Mouse (Mus musculus): ENCODE data around the gene Scai.
A peak's percentile ranks its signal among the peaks of the same experiment; 100 is the strongest.
"Not testable (repeated sequence)": the region's sequence is repeated elsewhere in the genome, so short reads cannot be mapped to it uniquely, and the experiment has no call there.

Scai gene

DNA sequence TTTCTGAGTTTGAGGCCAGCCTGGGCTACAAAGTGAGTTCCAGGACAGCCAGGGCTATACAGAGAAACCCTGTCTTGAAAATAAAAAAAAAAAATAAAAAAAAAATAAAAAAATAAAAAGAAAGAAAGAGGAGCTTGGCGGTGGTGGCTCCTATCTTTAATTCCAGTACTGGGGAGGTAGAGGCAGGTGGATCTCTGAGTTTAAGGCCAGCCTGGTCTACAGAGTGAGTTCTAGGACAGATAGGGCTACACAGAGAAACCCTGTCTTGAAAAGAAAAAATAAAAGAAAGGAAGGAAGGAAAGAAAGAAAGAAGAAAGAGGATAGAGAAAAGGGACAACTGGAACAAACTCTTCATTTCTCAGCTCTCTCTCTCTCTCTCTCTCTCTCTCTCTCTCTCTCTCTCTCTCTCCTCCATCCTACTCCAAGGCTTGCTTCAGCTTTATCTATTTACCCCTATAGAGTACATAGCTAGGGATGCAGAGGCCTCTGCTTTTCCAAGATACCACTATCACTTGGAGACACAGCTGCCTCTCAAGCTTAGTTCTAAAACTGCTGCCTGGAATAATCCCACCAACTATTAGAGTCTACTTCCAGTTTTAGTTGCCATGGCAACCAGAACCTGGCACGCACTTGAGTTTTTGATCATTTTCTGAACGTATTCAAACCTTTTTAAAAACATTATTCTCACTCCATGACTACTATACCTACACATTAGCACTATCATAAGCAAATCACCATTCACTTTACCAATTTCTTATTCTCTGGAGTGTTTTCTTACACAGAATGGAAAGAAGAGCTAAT is 60.8 kb downstream of the Scai start:
- DNase-seq: no peak

DNA sequence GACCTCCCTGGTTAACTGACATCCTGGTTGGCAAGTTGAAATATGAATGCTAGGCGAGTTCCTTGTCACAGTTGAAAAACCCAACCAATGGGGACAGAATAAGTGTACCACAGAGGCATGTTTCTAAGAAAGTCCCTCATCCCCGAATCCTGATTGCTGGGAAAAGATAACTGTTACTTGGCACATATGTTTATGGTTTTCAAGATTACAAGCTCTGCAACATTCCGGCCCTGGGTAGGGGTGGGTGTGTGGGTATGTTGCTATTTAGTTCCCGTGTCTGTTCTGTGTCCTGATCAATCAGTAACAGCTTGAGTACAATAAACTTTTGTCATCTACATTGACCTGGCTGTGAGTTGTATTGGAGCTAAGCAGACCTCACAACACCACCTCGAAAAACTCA is 66.4 kb downstream of the Scai start:
- no peak for DNase-seq

DNA sequence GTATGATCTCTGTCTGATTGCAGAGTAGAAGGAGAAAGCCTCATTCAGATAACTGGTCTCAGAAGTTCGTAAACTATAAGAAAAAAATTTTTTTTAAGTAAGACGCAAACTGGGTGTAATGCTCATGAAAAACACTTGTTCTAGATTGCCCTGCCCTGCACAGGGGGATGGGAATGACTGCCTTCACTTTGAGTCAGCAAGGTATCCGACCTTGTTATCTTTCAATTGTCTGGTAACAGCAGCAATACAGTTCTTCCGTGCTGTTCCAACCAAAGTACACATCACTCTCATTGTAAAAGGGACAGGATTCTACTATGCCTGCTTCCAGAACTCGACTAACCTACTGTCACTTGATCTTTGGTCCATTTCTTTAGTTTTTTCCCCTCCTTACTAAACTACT is 69.4 kb downstream of the Scai start:
- no peak for DNase-seq

DNA sequence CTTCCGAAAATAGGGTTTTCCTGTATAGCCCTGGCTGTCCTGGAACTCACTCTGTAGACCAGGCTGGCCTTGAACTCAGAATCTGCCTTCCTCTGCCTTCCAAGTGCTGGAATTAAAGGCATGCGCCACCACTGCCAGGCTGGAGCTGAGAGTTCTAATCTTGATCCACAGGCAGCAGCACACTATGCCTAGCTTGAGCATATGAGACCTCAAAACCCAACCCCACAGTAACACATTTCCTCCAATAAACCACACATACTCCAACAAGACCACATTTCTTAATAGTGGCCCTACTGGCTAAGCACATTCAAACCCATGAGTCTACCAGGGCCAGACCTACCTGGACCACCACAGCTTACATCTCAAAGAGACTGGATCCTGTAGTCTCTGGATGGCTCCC is 74.0 kb downstream of the Scai start:
- no peak for DNase-seq

DNA sequence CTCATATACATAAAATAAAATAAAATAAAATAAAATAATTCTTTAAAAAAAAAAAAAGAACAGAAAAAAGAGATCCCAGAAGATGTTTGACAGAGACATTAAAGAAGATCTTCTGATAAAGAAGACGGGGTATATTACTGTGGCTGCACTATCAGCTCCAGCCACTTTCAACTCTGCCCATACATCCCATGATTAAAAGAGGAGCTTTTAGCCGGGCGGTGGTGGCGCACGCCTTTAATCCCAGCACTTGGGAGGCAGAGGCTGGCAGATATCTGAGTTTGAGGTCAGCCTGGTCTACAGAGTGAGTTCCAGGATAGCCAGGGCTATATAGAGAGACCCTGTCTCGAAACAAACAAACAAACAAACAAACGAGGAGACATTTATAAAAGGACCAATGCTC is 76.4 kb downstream of the Scai start:
- no peak for DNase-seq

DNA sequence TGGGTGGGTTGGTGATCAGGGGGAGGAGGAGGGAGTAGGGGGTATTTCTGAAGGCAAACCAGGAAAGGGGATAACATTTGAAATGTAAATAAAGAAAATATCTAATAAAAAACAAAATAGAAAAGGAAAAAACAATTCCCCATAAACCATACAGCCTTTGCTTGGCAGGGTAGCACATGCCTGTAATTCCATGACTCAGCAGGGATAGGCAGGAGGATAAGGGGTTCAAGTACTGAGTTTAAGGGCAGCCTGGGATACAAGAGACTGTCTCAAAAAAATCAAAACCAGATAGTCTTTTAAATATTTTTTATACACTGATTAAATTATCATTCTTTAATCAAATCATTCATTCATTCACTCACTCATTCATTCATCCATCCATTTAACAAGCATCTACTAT is 80.0 kb downstream of the Scai start:
- DNase-seq: no peak

DNA sequence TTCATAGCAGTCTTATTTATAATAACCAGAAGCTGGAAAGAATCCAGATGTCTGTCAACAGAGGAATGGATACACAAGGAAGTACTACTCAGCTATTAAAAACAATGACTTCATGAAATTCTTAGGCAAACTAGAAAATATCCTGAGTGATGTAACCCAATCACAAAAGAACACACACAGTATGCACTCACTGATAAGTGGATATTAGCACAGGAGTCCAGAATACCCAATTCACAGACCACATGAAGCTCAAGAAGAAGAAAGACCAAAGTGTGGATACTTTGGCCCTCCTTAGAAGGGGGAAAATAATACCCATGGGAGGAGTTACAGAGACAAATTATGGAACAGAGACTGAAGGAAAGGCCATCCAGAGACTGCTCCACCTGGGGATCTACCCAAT is 80.8 kb downstream of the Scai start:
- DNase-seq: not testable (repeated sequence)

DNA sequence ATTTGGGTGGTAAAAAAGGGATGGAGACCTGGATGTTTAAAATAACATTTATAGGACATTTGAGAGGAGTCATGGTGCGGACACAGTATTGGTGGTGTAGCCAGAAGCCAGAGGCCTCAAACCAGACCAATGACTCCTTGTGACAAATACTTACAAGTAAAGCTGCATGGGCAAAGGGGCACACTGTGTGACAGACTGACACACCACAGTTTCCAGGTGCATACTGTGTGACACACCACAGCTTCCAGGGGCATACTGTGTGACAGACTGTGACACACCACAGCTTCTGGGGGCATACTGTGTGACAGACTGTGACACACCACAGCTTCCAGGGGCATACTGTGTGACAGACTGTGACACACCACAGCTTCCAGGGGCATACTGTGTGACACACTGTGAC is 90.6 kb downstream of the Scai start:
- DNase-seq: not testable (repeated sequence)

DNA sequence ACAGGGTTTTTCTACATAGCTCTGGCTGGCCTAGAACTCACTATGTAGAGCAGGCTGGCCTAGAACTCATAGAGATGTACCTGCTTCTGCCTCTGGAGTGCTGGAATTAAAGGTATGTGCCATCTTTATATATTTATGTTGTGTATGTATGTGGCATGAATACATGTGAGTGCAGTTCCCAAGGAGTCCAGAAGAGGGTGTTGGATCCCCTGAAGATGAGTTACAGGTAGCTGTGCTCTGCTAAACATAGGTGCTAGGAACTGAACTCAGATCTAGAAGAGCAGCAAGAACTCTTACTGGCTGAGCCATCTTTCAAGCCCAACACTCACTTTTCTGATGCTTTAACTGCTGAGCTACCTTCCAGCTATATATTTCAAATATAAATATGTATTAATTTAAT is 92.5 kb downstream of the Scai start:
- DNase-seq: peak in 1 of 2 experiments; percentile 3

DNA sequence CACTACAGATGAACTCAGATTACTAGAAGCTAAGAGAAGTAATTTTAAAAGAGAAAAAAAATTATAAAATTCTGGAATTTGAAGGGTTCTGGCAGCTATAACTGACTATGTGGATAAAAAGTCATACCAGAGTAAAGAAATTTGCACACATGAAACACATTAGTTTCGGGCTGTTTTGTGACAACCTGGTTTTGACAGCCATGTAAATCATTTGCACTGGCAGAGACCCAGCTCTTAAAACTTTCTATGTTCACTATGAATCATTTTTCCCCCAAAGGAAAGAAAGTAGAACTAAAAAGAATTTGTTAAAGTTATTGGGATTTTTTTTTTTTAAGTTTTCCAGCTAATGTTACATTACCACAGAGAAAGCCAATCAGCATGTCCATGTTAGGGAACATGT is 98.6 kb downstream of the Scai start:
- DNase-seq: peak; percentile 31 to 45

DNA sequence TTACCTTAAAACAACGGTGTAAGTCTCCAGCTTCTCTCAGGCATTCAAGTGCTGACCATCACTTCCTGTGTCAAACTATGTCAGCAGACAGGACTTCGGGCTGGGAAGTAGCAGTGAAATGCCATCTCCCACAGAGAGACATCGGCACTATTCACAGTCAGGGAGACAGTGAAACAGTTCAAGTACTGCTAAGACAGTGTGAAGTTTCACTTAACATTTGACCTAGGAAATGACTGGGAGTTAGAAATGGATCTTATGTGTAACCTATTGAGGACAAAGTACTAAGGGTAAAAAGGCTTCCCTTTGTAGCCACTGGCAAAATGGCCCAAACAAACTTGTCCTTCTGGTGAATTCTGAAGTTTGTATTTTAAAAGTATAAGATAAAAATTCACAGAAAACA is 107.8 kb downstream of the Scai start:
- DNase-seq: no peak

DNA sequence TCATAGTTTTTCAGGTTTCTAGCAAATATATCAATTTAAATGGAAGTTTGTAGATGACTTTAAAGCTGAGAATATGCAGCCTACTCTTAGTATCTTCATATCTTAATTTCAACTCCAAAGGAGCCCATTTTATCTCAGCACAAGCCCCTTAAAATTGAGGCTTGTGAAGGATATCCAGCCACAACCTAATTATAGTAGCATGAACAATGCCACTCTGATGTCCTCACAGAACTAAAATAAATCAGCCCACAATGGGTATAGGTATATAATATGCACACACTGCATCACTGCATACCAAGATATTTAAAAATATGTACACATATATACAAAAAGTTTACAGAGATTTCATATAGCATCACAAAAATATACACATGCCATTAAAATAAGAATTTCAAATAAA is 119.9 kb downstream of the Scai start:
- DNase-seq: no peak

DNA sequence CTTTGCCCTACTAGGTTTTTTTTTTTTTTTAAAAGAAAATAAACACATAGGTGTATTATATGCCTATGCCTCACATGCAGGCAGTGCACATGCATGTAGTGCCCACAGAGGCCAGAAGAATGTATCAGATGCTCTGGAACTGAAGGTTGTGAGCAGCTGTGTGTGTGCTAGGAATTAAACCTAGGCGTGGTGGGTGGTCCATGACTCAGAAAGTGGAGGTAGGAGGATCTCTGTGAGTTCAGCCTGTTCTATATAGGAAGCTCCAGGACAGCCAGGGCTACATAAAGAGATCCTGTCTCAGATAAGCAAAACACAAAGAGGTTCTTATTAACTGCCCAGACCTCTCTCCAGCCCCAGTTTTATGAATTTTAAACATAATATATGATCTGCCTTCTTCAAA is 121.4 kb downstream of the Scai start:
- no peak for DNase-seq

DNA sequence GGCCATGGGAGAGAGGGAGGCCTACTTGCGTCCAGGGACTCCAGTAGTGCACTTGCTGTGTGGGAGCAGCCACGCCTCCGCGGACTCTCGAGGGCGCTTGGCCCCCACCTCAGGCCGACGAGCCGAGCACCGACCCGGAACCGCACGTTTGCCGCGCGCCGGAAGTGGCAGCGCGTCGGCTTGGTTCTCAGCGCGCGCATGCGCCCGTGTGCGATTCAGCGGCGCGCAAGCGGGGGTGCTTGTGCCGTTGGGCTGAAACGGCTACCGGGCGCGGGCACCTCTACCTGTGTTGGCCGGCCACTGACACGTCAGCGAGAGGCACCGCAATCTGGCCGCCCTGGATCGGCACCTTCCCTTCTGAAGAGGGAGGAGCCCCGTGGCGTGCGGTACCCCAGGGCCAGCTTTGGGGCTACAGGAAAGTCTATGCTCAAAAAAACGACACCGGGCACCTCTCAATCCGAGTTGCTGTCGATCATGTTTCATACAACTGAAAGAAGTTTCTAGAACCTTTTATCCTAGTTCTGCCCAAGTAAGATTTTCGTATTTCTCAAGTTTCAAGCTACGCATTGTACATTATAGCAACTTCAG is 125.0 kb downstream of the Scai start, which contains the start of gene Golga1:
Gene Golga1 (minus strand): TSS at position 142 of the 588 bp plus-strand sequence.
- peak; percentile 94 to 97 for DNase-seq

DNA sequence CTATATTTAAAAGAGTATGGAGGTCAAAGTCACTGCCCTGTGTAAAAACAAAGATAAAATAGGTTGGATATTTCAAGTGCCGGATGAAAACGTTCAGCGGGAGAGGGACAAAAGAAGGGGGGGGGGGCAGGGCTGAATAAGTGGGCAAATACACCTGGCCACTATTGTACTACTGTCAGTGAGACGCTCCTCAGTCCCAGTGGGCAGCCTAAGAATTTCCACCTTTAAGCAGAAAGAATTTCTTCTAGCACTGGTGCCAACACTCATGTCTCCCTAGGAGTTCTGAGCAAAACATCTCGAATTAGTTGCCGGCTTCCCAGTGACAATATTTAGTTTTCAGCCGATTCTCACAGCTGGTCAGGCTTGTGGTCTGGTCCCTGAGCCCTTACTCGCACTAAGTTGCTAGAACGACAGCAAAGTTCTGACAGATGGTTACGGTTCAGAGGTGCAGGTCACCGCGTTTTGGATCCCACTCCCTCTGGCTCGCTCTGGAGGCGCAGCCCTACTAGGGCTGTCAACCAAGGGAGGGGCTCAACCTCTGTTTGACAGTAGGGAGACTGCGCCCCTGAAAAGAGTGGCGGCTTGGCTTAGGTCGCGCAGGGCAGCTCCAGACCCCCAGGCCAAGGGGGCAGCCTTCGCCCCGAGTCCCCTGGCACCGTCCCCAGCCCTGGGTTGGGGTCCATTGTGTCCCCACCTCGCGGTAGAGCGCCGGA is 125.7 kb downstream of the Scai start:
- no peak for DNase-seq

DNA sequence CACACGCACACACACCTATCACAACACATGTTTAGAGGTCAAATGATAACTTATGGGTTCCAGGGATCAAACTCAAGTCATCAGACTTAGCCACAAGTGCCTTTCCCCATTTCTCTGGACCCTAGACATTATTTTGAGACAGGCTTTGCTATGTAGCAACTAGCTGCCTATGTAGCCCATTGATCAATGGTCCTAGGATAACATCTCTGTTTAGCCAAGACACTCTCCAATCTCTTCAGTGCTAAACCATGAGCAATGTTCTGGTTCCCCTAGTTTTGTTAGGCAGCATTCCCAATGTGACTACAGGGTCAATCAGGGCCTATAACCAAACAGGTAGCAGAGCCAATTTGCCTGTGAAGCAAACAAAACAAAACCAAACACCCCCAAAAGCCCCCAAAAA is 142.0 kb downstream of the Scai start:
- DNase-seq: no peak

DNA sequence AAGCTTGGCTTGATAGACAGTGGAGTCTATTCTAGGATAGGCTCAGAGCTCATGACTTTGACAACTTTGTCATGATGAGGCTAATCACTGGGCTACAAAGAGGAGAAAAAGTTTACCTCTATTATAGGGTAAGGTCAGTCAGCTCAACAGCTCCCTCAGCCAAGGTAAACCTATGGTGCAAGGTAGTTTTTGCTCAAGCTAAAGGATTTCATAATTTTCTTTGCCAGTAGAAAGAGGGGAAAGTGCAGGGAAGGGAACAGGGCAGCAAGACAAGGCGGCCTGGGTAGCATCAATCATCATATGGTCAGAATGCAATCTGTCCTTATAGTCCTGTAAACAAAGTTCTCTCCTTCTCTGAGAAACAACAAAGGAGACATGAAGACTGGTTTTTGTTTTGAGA is 150.3 kb downstream of the Scai start:
- no peak for DNase-seq

DNA sequence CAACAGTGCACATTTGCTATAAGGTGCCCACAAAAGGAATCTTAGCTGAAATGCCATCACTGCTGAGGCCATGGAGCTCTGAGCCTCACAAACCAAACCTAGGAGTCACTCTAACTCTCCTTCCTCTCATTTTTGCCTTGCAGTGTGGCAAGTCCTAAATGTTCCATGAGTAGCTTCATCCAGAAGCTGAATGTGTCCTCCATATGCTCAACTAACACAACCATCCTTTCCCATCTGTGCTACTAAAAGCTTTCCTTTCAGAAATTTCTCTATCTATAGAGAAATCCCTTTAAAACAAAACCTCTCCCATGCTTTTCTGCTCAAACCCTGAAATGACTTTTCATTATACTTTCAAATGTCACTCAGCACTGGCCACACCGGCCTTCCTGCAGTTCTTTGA is 158.9 kb downstream of the Scai start:
- no peak for DNase-seq

DNA sequence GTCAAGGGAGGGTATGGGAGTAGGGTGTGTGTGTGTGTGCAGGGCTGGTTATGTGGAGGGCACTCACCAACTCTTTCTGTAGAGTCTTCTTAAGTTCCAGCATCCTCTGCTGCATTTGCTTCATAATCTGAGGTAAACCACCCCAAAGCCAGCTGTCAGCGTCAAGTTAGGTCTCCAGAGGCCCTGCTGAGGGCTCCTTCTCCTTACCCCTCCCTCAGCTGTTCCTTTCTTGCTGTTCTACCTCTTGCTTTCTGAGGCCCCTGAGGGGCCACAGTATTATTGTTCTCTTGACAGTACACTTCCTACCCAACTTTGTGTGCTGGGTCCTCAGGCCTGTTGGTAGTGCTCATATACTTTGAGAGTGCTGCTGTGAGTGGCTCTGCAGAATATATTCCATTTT is 170.5 kb downstream of the Scai start:
- no peak for DNase-seq

DNA sequence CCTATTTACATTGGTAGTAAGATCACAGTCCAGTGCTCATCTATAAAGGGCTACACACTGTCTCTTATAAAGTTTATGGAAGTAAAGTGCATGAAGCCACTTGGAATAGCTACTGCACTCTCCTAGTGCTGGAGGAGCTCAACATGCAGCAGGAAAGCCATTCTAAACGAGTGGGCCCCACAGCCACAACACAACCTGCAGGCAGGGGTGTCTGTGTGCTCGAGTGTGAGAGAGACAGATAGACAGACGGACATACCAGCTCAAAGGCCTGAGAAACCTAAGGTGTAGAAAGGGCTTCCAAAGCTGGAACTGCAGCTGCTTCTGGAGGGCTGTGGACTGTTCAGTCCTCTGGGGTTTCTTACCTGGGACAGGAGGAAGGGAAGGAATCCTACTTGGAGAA is 174.0 kb downstream of the Scai start:
- DNase-seq: no peak
